Mouse (Mus musculus) heart, adult 2 months (tissue): Measurements from ENCODE around the gene Hipk3. TPM values are rescaled to one million over a fixed set of nuclear protein-coding genes. Genes with fewer than 3 reads are reported as not detected.

Experiments used
- DNase-seq, 2 experiments: peaks; one replicate each; pipeline ENCODE4 v3.0.0; 2021
- H3K27ac ChIP-seq: fragments of 200-600 bp; 2 replicates; pipeline ENCODE4 v1.8.1; 2022
- H3K27me3 ChIP-seq: fragments of 200-500 bp; 2 replicates; pipeline ENCODE4 v1.6.1; 2012; ENCODE audit warnings: mild to moderate bottlenecking, low read length, inconsistent platforms, mixed read lengths; ENCODE audit not compliant: control insufficient read depth, insufficient read depth
- H3K36me3 ChIP-seq: fragments of 200-500 bp; 2 replicates; pipeline ENCODE4 v1.6.1; 2012; ENCODE audit warnings: low read length, inconsistent platforms; ENCODE audit not compliant: control insufficient read depth, insufficient read depth
- H3K4me1 ChIP-seq: fragments of 200-500 bp; 2 replicates; pipeline ENCODE4 v1.6.1; 2011; ENCODE audit warnings: low read length; ENCODE audit not compliant: control insufficient read depth, insufficient read depth
- H3K4me3 ChIP-seq: fragments of 200-600 bp; 2 replicates; pipeline ENCODE4 v1.8.1; 2022
- H3K79me2 ChIP-seq: fragments of 200-500 bp; replicated peaks from 2 replicates; pipeline ENCODE4 v1.6.1; 2012; ENCODE audit warnings: mild to moderate bottlenecking, inconsistent platforms, low read length, moderate library complexity, mixed read lengths; ENCODE audit not compliant: control insufficient read depth, insufficient read depth
- H3K9ac ChIP-seq: fragments of 200-500 bp; 2 replicates; pipeline ENCODE4 v1.6.1; 2012; ENCODE audit warnings: low read depth, mild to moderate bottlenecking, control low read depth, inconsistent platforms, low read length, mixed read lengths
- CTCF ChIP-seq: fragments of 200-600 bp; IDR thresholded peaks from 2 replicates; pipeline ENCODE4 v1.8.1; 2022; ENCODE audit warnings: antibody characterized with exemption, mild to moderate bottlenecking, moderate library complexity
- EP300 ChIP-seq: fragments of 200-500 bp; IDR thresholded peaks from 2 replicates; pipeline ENCODE4 v1.6.1; 2011; ENCODE audit warnings: low read depth, low read length, control low read depth; ENCODE audit not compliant: insufficient read depth
- POLR2A ChIP-seq: fragments of 200-500 bp; IDR thresholded peaks from 2 replicates; pipeline ENCODE4 v1.6.1; 2011; ENCODE audit warnings: mild to moderate bottlenecking, low read depth, low read length, control low read depth; ENCODE audit not compliant: insufficient read depth
- WGBS: fragments of 180-500 bp; shearing (Covaris S2); methylation state at CpG from one replicate; pipeline ENCODE4 v1.1.7; 2018; 5-methylcytosine and 5-hydroxymethylcytosine counted together
- intact Hi-C: fragments of 180-260 bp; cut with DNase I; formaldehyde crosslinking; loops from one replicate; pipeline ENCODE4 v1.15.1; 2025
- polyA plus RNA-seq: library from polyadenylated mRNA; depleted of rRNA; stranded (reverse); fragments of >200 nt; gene quantifications from 2 replicates; pipeline ENCODE4 v1.2.3, GENCODE M21; 2012
- total RNA-seq, 2 experiments: library from RNA; stranded (reverse); gene quantifications; 2 replicates each; pipeline ENCODE4 v1.2.3; 2021

The Hipk3 gene
- total and polyA plus RNA-seq, 3 experiments: 66.9 to 229 (median 206) TPM

DNA sequence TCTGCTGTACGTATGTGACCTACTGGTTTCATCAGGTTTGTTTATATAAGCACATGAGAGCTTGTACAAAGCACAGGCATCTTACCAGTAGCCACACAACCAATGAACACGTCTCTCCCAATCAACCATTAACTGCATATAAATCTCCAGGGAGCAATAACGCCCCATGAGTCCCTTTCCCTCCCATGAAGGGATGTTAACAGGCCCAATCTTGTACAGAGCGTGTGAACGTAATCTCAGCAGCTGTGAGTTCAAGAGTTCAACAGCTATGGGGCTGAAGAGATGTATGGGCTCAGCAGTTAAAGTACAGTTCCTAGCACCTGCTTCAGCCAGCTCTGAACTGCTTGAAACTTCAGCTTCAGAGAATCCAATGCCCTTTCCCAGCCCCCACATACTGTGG, 9.8 kb downstream of the Hipk3 start:
- TF ChIP-seq CTCF (no peak), POLR2A (no peak), EP300 (no peak)
- H3K79me2 ChIP-seq: peaks cover 14% of the 10 kb centered on the region
- peaks cover 27% of the 10 kb centered on the region for H3K36me3 ChIP-seq
- H3K4me1 ChIP-seq: peaks cover 21% of the 10 kb centered on the region
- no peak overlapping the region for H3K9ac ChIP-seq
- H3K27me3 ChIP-seq: no peaks in the 10 kb centered on the region
- intact Hi-C loops: no loop called here
- WGBS: 42% methylated on average over 5 of the region's 5 CpGs
- H3K27ac ChIP-seq: no peak overlapping the region
- no peak overlapping the region for H3K4me3 ChIP-seq
- no peak for DNase-seq

DNA sequence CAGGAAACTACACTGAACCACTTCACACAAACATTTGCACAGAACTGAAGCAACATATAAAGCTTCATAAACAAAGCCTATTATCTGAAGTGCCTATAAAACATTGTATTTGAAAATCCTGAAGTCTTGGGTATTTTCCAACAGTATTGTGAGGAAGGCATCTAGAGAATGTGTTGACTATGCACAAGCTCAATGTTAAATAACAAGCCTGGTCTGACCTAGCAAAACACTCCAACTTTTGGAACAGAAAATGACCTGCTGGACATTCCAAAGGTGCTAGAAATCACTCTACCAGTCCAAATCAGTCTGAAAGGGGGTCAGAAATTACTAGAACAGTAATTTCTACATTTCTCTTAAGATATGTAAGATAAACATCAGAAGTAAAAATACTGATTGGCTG, 12.1 kb downstream of the Hipk3 start:
- H3K4me1 ChIP-seq: peaks cover 22% of the 10 kb centered on the region

DNA sequence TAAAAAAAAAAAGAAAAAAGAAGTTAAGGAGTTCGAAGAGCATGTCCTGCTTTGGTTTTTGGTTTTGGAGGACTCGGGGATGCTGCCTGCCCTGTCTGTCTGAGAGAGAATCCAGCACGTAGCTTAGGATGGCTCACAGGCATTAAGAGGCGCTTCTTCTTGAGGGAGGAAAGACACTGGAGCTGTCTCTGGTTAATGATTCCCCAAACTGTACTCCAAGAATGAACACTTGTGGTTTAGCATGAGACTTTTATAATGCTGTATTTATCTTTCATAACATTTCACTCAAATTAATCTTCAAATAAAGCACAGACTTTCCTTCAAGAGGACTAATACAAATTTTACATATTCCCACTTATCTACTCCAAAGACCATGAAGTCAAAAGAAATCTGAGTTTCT, 15.2 kb downstream of the Hipk3 start:
- H3K36me3 ChIP-seq: peaks cover 21% of the 10 kb centered on the region
- no peak overlapping the region for H3K4me3 ChIP-seq
- TF ChIP-seq EP300 (no peak), CTCF (no peak), POLR2A (no peak)
- no peak overlapping the region for H3K27ac ChIP-seq
- WGBS: 57% methylated on average over 4 of the region's 4 CpGs
- peaks cover 14% of the 10 kb centered on the region for H3K4me1 ChIP-seq
- H3K9ac ChIP-seq: no peak overlapping the region
- H3K79me2 ChIP-seq: peaks cover 8% of the 10 kb centered on the region
- intact Hi-C loops: no loop called here
- DNase-seq: no peak
- H3K27me3 ChIP-seq: no peaks in the 10 kb centered on the region

More for the DNA sequence above, 12.1 kb downstream of the Hipk3 start:
- Histone ChIP-seq H3K27me3 (no peaks in the 10 kb centered on the region), H3K36me3 (peaks cover 23% of the 10 kb centered on the region), H3K4me3 (no peak overlapping the region), H3K9ac (no peak overlapping the region), H3K27ac (peak overlapping the region; percentile 44), H3K79me2 (peaks cover 13% of the 10 kb centered on the region)
- TF ChIP-seq EP300 (no peak), POLR2A (no peak), CTCF (no peak)
- intact Hi-C loops: no loop called here
- DNase-seq: no peak

DNA sequence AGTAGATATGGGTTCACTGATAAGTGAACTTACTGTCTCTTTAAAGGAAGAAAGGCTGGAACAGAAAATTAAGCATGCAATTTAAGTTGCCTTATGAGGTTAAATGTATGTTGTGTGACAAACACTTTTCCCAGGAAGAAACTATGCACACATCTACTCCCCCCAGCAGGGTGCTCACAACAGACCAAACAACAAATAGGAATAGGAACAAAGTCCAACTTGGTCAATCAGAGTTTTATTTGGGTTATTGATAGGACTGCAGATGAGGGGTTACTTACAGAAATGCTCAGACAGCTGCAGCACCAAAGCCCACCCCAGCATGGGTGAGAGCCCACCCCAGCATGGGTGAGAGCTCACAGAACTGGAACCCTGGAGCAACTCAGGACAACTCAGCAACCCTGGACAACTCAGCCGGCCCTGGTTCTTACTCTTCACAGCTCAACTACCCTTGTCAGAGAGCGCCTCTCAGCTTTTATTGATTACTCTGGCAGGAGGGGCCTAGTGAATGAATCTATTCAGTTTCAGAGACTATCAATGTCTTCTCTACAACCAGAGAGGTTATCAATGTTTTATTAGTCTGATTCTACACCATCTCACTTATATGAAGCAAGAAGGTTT, 16.7 kb downstream of the Hipk3 start:
- no peak overlapping the region for H3K9ac ChIP-seq
- peaks cover 10% of the 10 kb centered on the region for H3K79me2 ChIP-seq
- H3K36me3 ChIP-seq: peaks cover 23% of the 10 kb centered on the region
- no peak for TF ChIP-seq CTCF
- no peak for TF ChIP-seq EP300
- TF ChIP-seq POLR2A: no peak
- intact Hi-C loops: no loop called here
- no peak for DNase-seq
- H3K4me3 ChIP-seq: no peak overlapping the region
- 66% methylated on average over 2 of the region's 2 CpGs for WGBS
- H3K27me3 ChIP-seq: no peaks in the 10 kb centered on the region
- H3K4me1 ChIP-seq: peaks cover 10% of the 10 kb centered on the region
- H3K27ac ChIP-seq: no peak overlapping the region

DNA sequence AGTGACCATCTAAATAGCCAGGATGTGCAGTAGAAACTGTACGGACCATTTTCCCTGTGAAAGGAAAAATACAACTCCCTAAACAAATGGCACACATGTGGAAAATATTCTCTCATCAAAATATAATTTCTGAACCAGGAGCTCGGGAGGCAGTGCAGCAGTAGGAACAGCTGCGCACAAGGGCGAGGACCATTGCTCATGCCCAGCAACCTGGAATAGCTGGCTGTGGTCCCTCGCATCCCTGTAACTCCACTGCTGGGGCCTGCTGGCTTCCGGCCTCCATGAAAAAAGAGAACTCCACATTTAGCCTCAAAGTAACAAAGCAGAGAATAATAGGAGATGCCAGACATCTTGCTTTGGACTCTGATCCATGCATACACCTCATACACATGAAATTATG, 22.2 kb downstream of the Hipk3 start:
- Histone ChIP-seq H3K79me2 (peaks cover 12% of the 10 kb centered on the region), H3K27ac (peak overlapping the region; percentile 87; the same call in 1 of the 2 replicates), H3K27me3 (no peaks in the 10 kb centered on the region), H3K9ac (no peak overlapping the region), H3K4me3 (no peak overlapping the region), H3K36me3 (peaks cover 36% of the 10 kb centered on the region), H3K4me1 (peaks cover 18% of the 10 kb centered on the region)
- TF ChIP-seq POLR2A: no peak
- TF ChIP-seq EP300: no peak
- no peak for TF ChIP-seq CTCF
- 46% methylated on average over 6 of the region's 6 CpGs for WGBS
- intact Hi-C loops: no loop called here
- peak in 1 of 2 experiments; percentile 43 for DNase-seq

DNA sequence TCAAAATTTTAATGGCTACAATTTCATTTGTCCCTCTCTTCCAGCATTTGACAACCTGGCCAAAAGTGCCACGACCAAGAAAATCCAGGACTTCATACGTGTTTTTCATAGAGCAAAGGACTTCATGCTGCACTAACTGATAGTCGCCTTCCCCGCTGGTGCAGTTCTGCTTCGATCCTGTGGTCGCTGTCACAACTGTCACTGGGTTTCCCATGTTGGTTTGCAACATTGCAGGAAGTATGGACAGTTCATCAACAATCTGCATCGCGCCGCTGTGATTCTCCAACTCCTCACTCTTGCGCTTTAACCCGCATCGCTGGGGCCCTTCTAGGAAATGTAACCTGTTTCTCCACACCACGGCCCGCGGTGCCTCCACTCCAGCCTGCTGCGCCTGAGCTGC, 23.1 kb downstream of the Hipk3 start:
- peak in 1 of 2 experiments; percentile 27 for DNase-seq
- intact Hi-C loops: loop anchor here (2.0 kb wide), 1 partner anchor 22 kb away; no protein-coding TSS in a partner anchor
- H3K79me2 ChIP-seq: peaks cover 12% of the 10 kb centered on the region
- H3K4me3 ChIP-seq: no peak overlapping the region
- 0 out of 2 replicates have a peak overlapping the region, but pooled peaks have one; percentile 19 for H3K9ac ChIP-seq
- TF ChIP-seq CTCF (no peak), EP300 (no peak), POLR2A (no peak)
- whole genome bisulfite sequencing: 63% methylated on average over 16 of the region's 16 CpGs
- no peaks in the 10 kb centered on the region for H3K27me3 ChIP-seq
- H3K4me1 ChIP-seq: peaks cover 22% of the 10 kb centered on the region
- H3K36me3 ChIP-seq: peaks cover 41% of the 10 kb centered on the region
- H3K27ac ChIP-seq: peak overlapping the region; percentile 87
